Mouse (Mus musculus) limb, embryonic 14.5 days (tissue): Measurements from ENCODE around the gene Nupr1. TPM values are rescaled to one million over a fixed set of nuclear protein-coding genes. Genes with fewer than 3 reads are reported as not detected.

Experiments
- ATAC-seq: fragments of 200-750 bp; cut with Nextera tagmentation; 2 replicates; pipeline ENCODE4 v1.8.0; 2017; ENCODE audit warnings: low read depth, moderate number of reproducible peaks, moderate TSS enrichment; ENCODE audit not compliant: low FRiP score
- DNase-seq: peaks from one replicate; pipeline ENCODE4 v3.0.0-alpha.2; 2015; ENCODE audit warnings: low spot score
- H3K27ac ChIP-seq: fragments of 300-500 bp; sonication (generic); replicated peaks from 2 replicates; pipeline ENCODE4 v1.5.1; 2014; ENCODE audit warnings: low read depth, mild to moderate bottlenecking, low read length, moderate library complexity, mixed read lengths
- H3K27me3 ChIP-seq: fragments of 300-500 bp; sonication (generic); 2 replicates; pipeline ENCODE4 v1.6.1; 2014; ENCODE audit warnings: low read length, mixed read lengths; ENCODE audit not compliant: control insufficient read depth, insufficient read depth
- H3K36me3 ChIP-seq: fragments of 300-500 bp; sonication (generic); 2 replicates; pipeline ENCODE4 v1.6.1; 2014; ENCODE audit warnings: mild to moderate bottlenecking, low read length, moderate library complexity, mixed read lengths; ENCODE audit not compliant: control insufficient read depth, insufficient read depth
- H3K4me1 ChIP-seq: fragments of 300-500 bp; sonication (generic); 2 replicates; pipeline ENCODE4 v1.6.1; 2014; ENCODE audit warnings: antibody characterized with exemption, low read length, mixed read lengths; ENCODE audit not compliant: control insufficient read depth, insufficient read depth
- H3K4me2 ChIP-seq: fragments of 300-500 bp; sonication (generic); replicated peaks from 2 replicates; pipeline ENCODE4 v1.6.1; 2014; ENCODE audit warnings: low read depth, mild to moderate bottlenecking, low read length, moderate library complexity; ENCODE audit not compliant: severe bottlenecking
- H3K4me3 ChIP-seq: fragments of 300-500 bp; sonication (generic); replicated peaks from 2 replicates; pipeline ENCODE4 v1.5.1; 2014; ENCODE audit warnings: low read length
- H3K9ac ChIP-seq: fragments of 300-500 bp; sonication (generic); 2 replicates; pipeline ENCODE4 v1.6.1; 2014; ENCODE audit warnings: mild to moderate bottlenecking, low read depth, low read length, moderate library complexity; ENCODE audit not compliant: severe bottlenecking
- H3K9me3 ChIP-seq: fragments of 300-500 bp; sonication (generic); 2 replicates; pipeline ENCODE4 v1.6.1; 2016; ENCODE audit warnings: low read length; ENCODE audit not compliant: control insufficient read depth
- POLR2A ChIP-seq: fragments of 200-500 bp; IDR thresholded peaks from 2 replicates; pipeline ENCODE4 v1.8.0; 2012; ENCODE audit warnings: inconsistent platforms, mild to moderate bottlenecking, moderate library complexity, borderline replicate concordance; ENCODE audit not compliant: insufficient read depth, insufficient read length; ENCODE audit errors: extremely low read depth
- WGBS: fragments of 180-500 bp; shearing (Covaris S2); extraction: QIAGEN DNeasy Blood & Tissue Kit; methylation state at CpG from one replicate; pipeline ENCODE4 v1.1.7; 2014; 5-methylcytosine and 5-hydroxymethylcytosine counted together
- microRNA-seq: library from miRNA; unstranded; fragments of <30 nt; microRNA quantifications from one replicate; pipeline ENCODE4, GENCODE M21; 2016
- polyA plus RNA-seq, 2 experiments: library from polyadenylated mRNA; depleted of rRNA in 1 of 2; stranded (reverse) in 1 of 2; unstranded in 1 of 2; fragments of >200 nt; fragmentation: Nextera tagmentation in 1 of 2; extraction: Ambion mirVana in 1 of 2; gene quantifications; 2 replicates each; pipeline versions ENCODE4 v1.2.1 to v1.2.3; 2012 to 2014

Nupr1 gene
- polyA plus RNA-seq, 2 experiments: 11.6 to 19.2 TPM

GRCm38 (mm10) chr7:126582759-126583158 is 47.9 kb downstream of the Nupr1 start:
- Histone ChIP-seq H3K4me1 (peaks cover 7% of the 10 kb centered on the region; the same call in 1 of the 2 replicates), H3K4me2 (peak overlapping the region; percentile 91), H3K9ac (peak overlapping the region; percentile 51), H3K27me3 (no peaks in the 10 kb centered on the region), H3K36me3 (peaks cover 23% of the 10 kb centered on the region), H3K9me3 (no peaks in the 10 kb centered on the region), H3K4me3 (peak overlapping the region; percentile 46), H3K27ac (peak overlapping the region; percentile 73)
- ATAC-seq: peak; percentile 67
- 1% methylated on average over 20 of the region's 20 CpGs for WGBS
- no peak for TF ChIP-seq POLR2A
- no peak for DNase-seq

- no peak overlapping the region for H3K4me2 ChIP-seq
- ATAC-seq (no peak), DNase-seq (no peak)
- no peak overlapping the region for H3K4me3 ChIP-seq
- H3K9me3 ChIP-seq: no peaks in the 10 kb centered on the region
- no peak overlapping the region for H3K27ac ChIP-seq
- WGBS: 92% methylated on average over 6 of the region's 6 CpGs
- no peak for TF ChIP-seq POLR2A
- peaks cover 7% of the 10 kb centered on the region; the same call in 1 of the 2 replicates for H3K4me1 ChIP-seq
- no peaks in the 10 kb centered on the region for H3K27me3 ChIP-seq
- no peak overlapping the region for H3K9ac ChIP-seq
- peaks cover 26% of the 10 kb centered on the region for H3K36me3 ChIP-seq
Measured at GRCm38 (mm10) chr7:126581661-126582060, 49.0 kb downstream of the Nupr1 start.

- Histone ChIP-seq H3K4me2 (no peak overlapping the region), H3K27ac (no peak overlapping the region), H3K4me1 (peaks cover 7% of the 10 kb centered on the region; the same call in 1 of the 2 replicates), H3K27me3 (no peaks in the 10 kb centered on the region), H3K36me3 (peaks cover 42% of the 10 kb centered on the region), H3K4me3 (no peak overlapping the region), H3K9me3 (no peaks in the 10 kb centered on the region), H3K9ac (no peak overlapping the region)
- 43% methylated on average over 7 of the region's 8 CpGs for WGBS
- no peak for ATAC-seq
- DNase-seq: peak; percentile 31
- TF ChIP-seq POLR2A: no peak
Measured at GRCm38 (mm10) chr7:126579172-126579571, 51.5 kb downstream of the Nupr1 start.

- H3K36me3 ChIP-seq: peaks cover 57% of the 10 kb centered on the region
- no peak overlapping the region for H3K27ac ChIP-seq
- H3K4me3 ChIP-seq: no peak overlapping the region
- DNase-seq (no peak), ATAC-seq (no peak)
- TF ChIP-seq POLR2A: no peak
- no peaks in the 10 kb centered on the region for H3K27me3 ChIP-seq
- no peak overlapping the region for H3K9ac ChIP-seq
- H3K4me1 ChIP-seq: peaks cover 5% of the 10 kb centered on the region; the same call in 1 of the 2 replicates
- no peaks in the 10 kb centered on the region for H3K9me3 ChIP-seq
- H3K4me2 ChIP-seq: no peak overlapping the region
- 61% methylated on average over 8 of the region's 8 CpGs for WGBS
Measured at GRCm38 (mm10) chr7:126576946-126577345, 53.7 kb downstream of the Nupr1 start.

Small RNA genes lying within 50 kb of the gene (microRNA-seq; reads per million reads assigned to microRNA genes)
- 0.69 reads per million for gene Mir7059

Other genes starting within 250 kb of the Nupr1 start
- 10.2 and 11.9 TPM in 2 replicates for gene Nfatc2ip, start 234.1 kb downstream of the Nupr1 start, polyA plus RNA-seq (2012; rRNA removed)
- gene Nfatc2ip, start 234.1 kb downstream of the Nupr1 start, polyA plus RNA-seq (2014; fragmentation: Nextera tagmentation; extraction: Ambion mirVana): 3.1 and 3.5 TPM in 2 replicates
- 0.09 and 0.18 TPM in 2 replicates for gene Cd19, start 216.0 kb downstream of the Nupr1 start, polyA plus RNA-seq (2012; rRNA removed)
- 0.19 TPM in 1 of 2 replicates, not detected in the other for gene Cd19, start 216.0 kb downstream of the Nupr1 start, polyA plus RNA-seq (2014; fragmentation: Nextera tagmentation; extraction: Ambion mirVana)
- gene Rabep2, start 202.1 kb downstream of the Nupr1 start, polyA plus RNA-seq (2012; rRNA removed): 35.1 and 35.2 TPM in 2 replicates
- 30.7 and 31.2 TPM in 2 replicates for gene Rabep2, start 202.1 kb downstream of the Nupr1 start, polyA plus RNA-seq (2014; fragmentation: Nextera tagmentation; extraction: Ambion mirVana)
- 89.8 and 106 TPM in 2 replicates for gene Atp2a1, start 167.8 kb downstream of the Nupr1 start, polyA plus RNA-seq (2012; rRNA removed)
- gene Atp2a1, start 167.8 kb downstream of the Nupr1 start, polyA plus RNA-seq (2014; fragmentation: Nextera tagmentation; extraction: Ambion mirVana): 93.9 and 131 TPM in 2 replicates
- 83.3 and 94.6 TPM in 2 replicates for gene Sh2b1, start 155.4 kb downstream of the Nupr1 start, polyA plus RNA-seq (2012; rRNA removed)
- gene Sh2b1, start 155.4 kb downstream of the Nupr1 start, polyA plus RNA-seq (2014; fragmentation: Nextera tagmentation; extraction: Ambion mirVana): 50.2 and 53.7 TPM in 2 replicates
- gene Tufm, start 143.5 kb downstream of the Nupr1 start, polyA plus RNA-seq (2012; rRNA removed): 109 and 111 TPM in 2 replicates
- 125 TPM in 2 replicates for gene Tufm, start 143.5 kb downstream of the Nupr1 start, polyA plus RNA-seq (2014; fragmentation: Nextera tagmentation; extraction: Ambion mirVana)
- gene Atxn2l, start 127.4 kb downstream of the Nupr1 start, polyA plus RNA-seq (2012; rRNA removed): 170 and 223 TPM in 2 replicates
- gene Atxn2l, start 127.4 kb downstream of the Nupr1 start, polyA plus RNA-seq (2014; fragmentation: Nextera tagmentation; extraction: Ambion mirVana): 51.4 and 56.2 TPM in 2 replicates
- 107 and 115 TPM in 2 replicates for gene Eif3c, start 64.5 kb downstream of the Nupr1 start, polyA plus RNA-seq (2012; rRNA removed)
- gene Eif3c, start 64.5 kb downstream of the Nupr1 start, polyA plus RNA-seq (2014; fragmentation: Nextera tagmentation; extraction: Ambion mirVana): 169 and 171 TPM in 2 replicates
- gene Apobr, start 45.9 kb downstream of the Nupr1 start, polyA plus RNA-seq (2012; rRNA removed): 0.96 and 1.0 TPM in 2 replicates
- 1.1 and 1.5 TPM in 2 replicates for gene Apobr, start 45.9 kb downstream of the Nupr1 start, polyA plus RNA-seq (2014; fragmentation: Nextera tagmentation; extraction: Ambion mirVana)
- 55.4 and 81.7 TPM in 2 replicates for gene Cln3, start 45.0 kb downstream of the Nupr1 start, polyA plus RNA-seq (2012; rRNA removed)
- gene Cln3, start 45.0 kb downstream of the Nupr1 start, polyA plus RNA-seq (2014; fragmentation: Nextera tagmentation; extraction: Ambion mirVana): 34.6 and 35.5 TPM in 2 replicates
- gene Il27, start 35.9 kb downstream of the Nupr1 start, polyA plus RNA-seq (2012; rRNA removed): not detected in 2 replicates
- gene Il27, start 35.9 kb downstream of the Nupr1 start, polyA plus RNA-seq (2014; fragmentation: Nextera tagmentation; extraction: Ambion mirVana): not detected in 2 replicates
- gene Sgf29, start 18.4 kb upstream of the Nupr1 start, polyA plus RNA-seq (2012; rRNA removed): 49.8 and 61.6 TPM in 2 replicates
- gene Sgf29, start 18.4 kb upstream of the Nupr1 start, polyA plus RNA-seq (2014; fragmentation: Nextera tagmentation; extraction: Ambion mirVana): 56.0 and 64.2 TPM in 2 replicates
- 6.9 and 7.0 TPM in 2 replicates for gene Sult1a1, start 45.6 kb upstream of the Nupr1 start, polyA plus RNA-seq (2012; rRNA removed)
- gene Sult1a1, start 45.6 kb upstream of the Nupr1 start, polyA plus RNA-seq (2014; fragmentation: Nextera tagmentation; extraction: Ambion mirVana): 10.3 TPM in 2 replicates
- gene Bola2, start 64.5 kb upstream of the Nupr1 start, polyA plus RNA-seq (2012; rRNA removed): 37.3 and 50.4 TPM in 2 replicates
- 121 and 122 TPM in 2 replicates for gene Bola2, start 64.5 kb upstream of the Nupr1 start, polyA plus RNA-seq (2014; fragmentation: Nextera tagmentation; extraction: Ambion mirVana)
- gene Slx1b, start 64.9 kb upstream of the Nupr1 start, polyA plus RNA-seq (2012; rRNA removed): 33.2 and 44.0 TPM in 2 replicates
- gene Slx1b, start 64.9 kb upstream of the Nupr1 start, polyA plus RNA-seq (2014; fragmentation: Nextera tagmentation; extraction: Ambion mirVana): 8.6 and 9.9 TPM in 2 replicates
- 33.4 and 45.7 TPM in 2 replicates for gene Coro1a, start 76.9 kb upstream of the Nupr1 start, polyA plus RNA-seq (2012; rRNA removed)
- gene Coro1a, start 76.9 kb upstream of the Nupr1 start, polyA plus RNA-seq (2014; fragmentation: Nextera tagmentation; extraction: Ambion mirVana): 43.0 and 45.0 TPM in 2 replicates
- 134 and 151 TPM in 2 replicates for gene Mapk3, start 128.7 kb upstream of the Nupr1 start, polyA plus RNA-seq (2012; rRNA removed)
- 51.0 and 52.4 TPM in 2 replicates for gene Mapk3, start 128.7 kb upstream of the Nupr1 start, polyA plus RNA-seq (2014; fragmentation: Nextera tagmentation; extraction: Ambion mirVana)
- 13.6 and 15.0 TPM in 2 replicates for gene Gdpd3, start 135.5 kb upstream of the Nupr1 start, polyA plus RNA-seq (2012; rRNA removed)
- 3.2 and 4.3 TPM in 2 replicates for gene Gdpd3, start 135.5 kb upstream of the Nupr1 start, polyA plus RNA-seq (2014; fragmentation: Nextera tagmentation; extraction: Ambion mirVana)
- 144 and 202 TPM in 2 replicates for gene Ypel3, start 146.1 kb upstream of the Nupr1 start, polyA plus RNA-seq (2012; rRNA removed)
- gene Ypel3, start 146.1 kb upstream of the Nupr1 start, polyA plus RNA-seq (2014; fragmentation: Nextera tagmentation; extraction: Ambion mirVana): 131 and 151 TPM in 2 replicates
- gene Tbx6, start 150.6 kb upstream of the Nupr1 start, polyA plus RNA-seq (2012; rRNA removed): 2.0 and 2.7 TPM in 2 replicates
- gene Tbx6, start 150.6 kb upstream of the Nupr1 start, polyA plus RNA-seq (2014; fragmentation: Nextera tagmentation; extraction: Ambion mirVana): 0.29 and 0.41 TPM in 2 replicates
- 238 and 252 TPM in 2 replicates for gene Ppp4c, start 161.6 kb upstream of the Nupr1 start, polyA plus RNA-seq (2012; rRNA removed)
- gene Ppp4c, start 161.6 kb upstream of the Nupr1 start, polyA plus RNA-seq (2014; fragmentation: Nextera tagmentation; extraction: Ambion mirVana): 268 and 269 TPM in 2 replicates
- gene Fam57b, start 166.8 kb upstream of the Nupr1 start, polyA plus RNA-seq (2012; rRNA removed): 1.6 and 2.0 TPM in 2 replicates
- 0.21 and 0.44 TPM in 2 replicates for gene Fam57b, start 166.8 kb upstream of the Nupr1 start, polyA plus RNA-seq (2014; fragmentation: Nextera tagmentation; extraction: Ambion mirVana)
- gene 4930451I11Rik, start 200.8 kb upstream of the Nupr1 start, polyA plus RNA-seq (2012; rRNA removed): not detected in 2 replicates
- not detected in 2 replicates for gene 4930451I11Rik, start 200.8 kb upstream of the Nupr1 start, polyA plus RNA-seq (2014; fragmentation: Nextera tagmentation; extraction: Ambion mirVana)
- 1.3 and 2.8 TPM in 2 replicates for gene Doc2a, start 216.6 kb upstream of the Nupr1 start, polyA plus RNA-seq (2012; rRNA removed)
- 0.76 and 0.92 TPM in 2 replicates for gene Doc2a, start 216.6 kb upstream of the Nupr1 start, polyA plus RNA-seq (2014; fragmentation: Nextera tagmentation; extraction: Ambion mirVana)
- gene Hirip3, start 231.1 kb upstream of the Nupr1 start, polyA plus RNA-seq (2012; rRNA removed): 55.1 and 120 TPM in 2 replicates
- 15.2 and 16.1 TPM in 2 replicates for gene Hirip3, start 231.1 kb upstream of the Nupr1 start, polyA plus RNA-seq (2014; fragmentation: Nextera tagmentation; extraction: Ambion mirVana)
- 84.3 and 89.8 TPM in 2 replicates for gene Ino80e, start 231.5 kb upstream of the Nupr1 start, polyA plus RNA-seq (2012; rRNA removed)
- 86.7 TPM in 2 replicates for gene Ino80e, start 231.5 kb upstream of the Nupr1 start, polyA plus RNA-seq (2014; fragmentation: Nextera tagmentation; extraction: Ambion mirVana)